In the genomic region with DNA sequence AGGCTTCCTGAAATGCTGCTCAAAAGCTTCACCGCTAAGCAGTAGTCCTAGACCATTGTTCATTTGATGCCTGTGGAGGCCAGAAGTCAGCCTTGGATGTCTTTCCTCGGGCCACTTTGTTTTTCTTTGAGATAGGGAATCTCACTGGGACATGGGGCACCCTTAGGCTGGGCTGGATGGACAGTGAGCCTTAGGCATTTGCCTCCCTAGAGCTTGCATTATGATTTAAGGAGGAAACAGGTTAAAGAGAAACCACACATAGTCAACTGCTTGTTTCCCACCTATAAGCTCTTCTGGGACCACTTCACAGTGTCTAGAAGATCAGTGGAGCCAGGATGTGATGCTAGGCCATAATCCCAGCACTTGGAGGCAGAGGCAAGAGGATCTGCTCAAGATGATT, we compare ENCODE assay signal across 13 mouse cellular contexts.
"Had no signal": no experiment of that assay in that cellular context is flagged by ENCODE, and none has a peak within 500 bp of the region (broad histone marks: within the 10 kb centered on the region; RNA-seq: fewer than 3 reads in every experiment).

No protein-coding gene starts in this region.

- H3K9me3 ChIP-seq: limb, embryonic 10.5 days; liver, embryonic 15.5 days; midbrain, embryonic 12.5 days; neural tube, embryonic 12.5 days; stomach, embryonic 15.5 days had no signal

- H3K9ac ChIP-seq: stomach, embryonic 15.5 days had no signal

- ATAC-seq: lung, postnatal 0 days had no signal

- DNase-seq: kidney, adult 8-10 months; lung, adult 2 months; lung, postnatal 36 days; retina, postnatal 1 day; right cerebral cortex, postnatal 14 days; thymus, postnatal 4 days had no signal

- H3K27ac ChIP-seq: left cerebral cortex, adult 2 months; midbrain, embryonic 12.5 days; neural tube, embryonic 12.5 days had no signal

- H3K27me3 ChIP-seq: midbrain, embryonic 12.5 days; neural tube, embryonic 12.5 days; stomach, embryonic 15.5 days had no signal

- H3K4me3 ChIP-seq: left cerebral cortex, adult 2 months; stomach, embryonic 15.5 days had no signal
